Comparison of ENCODE assay signal across 8 mouse cellular contexts in the genomic region with DNA sequence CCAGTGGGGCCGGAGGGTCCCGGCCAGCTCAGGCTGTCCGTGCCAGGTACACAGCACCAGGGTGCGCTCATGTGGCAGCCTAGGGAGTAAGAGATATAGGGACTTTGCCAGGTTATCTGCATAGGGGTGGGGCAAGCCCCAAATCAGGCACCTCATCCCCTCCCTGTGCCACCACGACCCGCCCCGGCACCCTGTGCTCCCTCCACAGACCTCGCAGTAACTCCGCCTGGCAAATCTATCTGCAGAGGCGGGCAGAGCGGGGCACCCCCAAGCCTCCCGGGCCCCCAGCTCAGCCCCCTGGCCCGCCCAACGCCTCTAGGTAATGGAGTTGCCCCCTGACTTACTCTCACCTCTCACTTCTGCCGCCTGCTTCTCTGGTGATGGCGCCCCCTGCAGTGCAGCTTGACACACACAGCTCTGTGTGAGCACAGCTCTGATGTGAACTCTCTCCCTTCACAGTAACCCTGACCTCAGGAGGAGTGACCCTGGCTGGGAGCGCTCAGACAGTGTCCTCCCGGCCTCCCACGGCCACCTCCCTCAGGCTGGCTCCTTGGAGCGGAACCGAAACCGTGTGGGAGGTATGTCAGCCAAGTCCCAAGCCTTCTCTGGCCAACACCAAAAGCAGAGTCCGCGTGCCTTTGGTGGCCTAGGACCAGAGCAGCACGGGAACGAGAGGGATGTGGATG. TPM values are rescaled to one million over a fixed set of nuclear protein-coding genes. Genes with fewer than 3 reads are reported as not detected.
DNase-seq lines count a peak whose midpoint lies in the region; TF ChIP-seq lines count a peak whose summit lies in the region.

No protein-coding gene starts in this region.

- H3K4me3 ChIP-seq in cerebellum, adult 2 months (replicated peaks; ENCODE audit: insufficient read depth, low read depth, low read length) = no peak overlapping the region
- H3K4me3 ChIP-seq in liver, adult 2 months (ENCODE audit: insufficient read depth, low read depth, low read length) = no peak overlapping the region

- H3K36me3 ChIP-seq in liver, adult 2 months (ENCODE audit: control insufficient read depth, insufficient read depth, low read length) = peaks cover 6% of the 10 kb centered on the region; the same call in 1 of the 2 replicates

- no peaks in the 10 kb centered on the region for H3K4me1 ChIP-seq in cerebellum, adult 2 months (ENCODE audit: control insufficient read depth, insufficient read depth, low read length)
- no peaks in the 10 kb centered on the region for H3K4me1 ChIP-seq in liver, adult 2 months (ENCODE audit: control insufficient read depth, insufficient read depth, low read length)

- H3K27me3 ChIP-seq in cerebellum, adult 2 months (ENCODE audit: control insufficient read depth, insufficient read depth, low read length) = no peaks in the 10 kb centered on the region
- H3K27me3 ChIP-seq in liver, adult 2 months (ENCODE audit: control insufficient read depth, insufficient read depth, low read length) = no peaks in the 10 kb centered on the region

- no peaks in the 10 kb centered on the region for H3K79me2 ChIP-seq in liver, adult 2 months (ENCODE audit: control insufficient read depth, insufficient read depth, low read length)

- no peak for TF ChIP-seq POLR2A in cerebellum, adult 2 months (IDR thresholded peaks at IDR 0.05; ENCODE audit: borderline replicate concordance, insufficient read depth, low read length)
- no peak for TF ChIP-seq POLR2A in liver, adult 2 months (IDR thresholded peaks at IDR 0.05; ENCODE audit: extremely low read depth, insufficient read depth, low read length)

- no peak overlapping the region for H3K27ac ChIP-seq in cerebellum, adult 2 months (ENCODE audit: insufficient read depth, low read length)
- no peak overlapping the region for H3K27ac ChIP-seq in liver, adult 2 months (replicated peaks; ENCODE audit: insufficient read depth, low read depth, low read length)

- peak; percentile 25; the same call in 1 of the 2 replicates for TF ChIP-seq CTCF in cerebellum, adult 2 months (IDR thresholded peaks at IDR 0.05; ENCODE audit: borderline replicate concordance, insufficient read depth, low read depth, low read length)
- peak; percentile 68 for TF ChIP-seq CTCF in liver, adult 2 months (IDR thresholded peaks at IDR 0.05; ENCODE audit: low read depth, low read length)

- DNase-seq in cerebellum, adult 2 months = no peak
- no peak for DNase-seq in cerebellum, adult 9-10 months
- peak; percentile 32 for DNase-seq in ovary, postnatal 36 days (ENCODE audit: low spot score)
- DNase-seq in ovary, adult 18-20 months (ENCODE audit: low spot score) = no peak
- DNase-seq in liver, adult 2 months (ENCODE audit: extremely low read depth, low read depth, low spot score) = no peak
- DNase-seq in thymus, postnatal 36 days = peak; percentile 46 to 49
- DNase-seq in cerebellum, postnatal 4 days (ENCODE audit: low spot score in 2 of 2) = no peak
- DNase-seq in cerebellum, adult 9-11 months = no peak

- 81% methylated on average over 26 of the region's 26 CpGs for WGBS in cerebellum, adult 2 months
- 88% methylated on average over 26 of the region's 26 CpGs for WGBS in liver, adult 2 months

- H3K9ac ChIP-seq in liver, adult 2 months (ENCODE audit: low read depth, low read length) = no peak overlapping the region

RNA-seq across cellular contexts. Expression of gene 4930544D05Rik, which starts 7.1 kb away (rescaled TPM):
- not detected in 2 replicates for polyA plus RNA-seq in cerebellum, adult 2 months (2012; rRNA removed)
- not detected in 2 replicates for total RNA-seq in liver, adult 2 months (2014; rRNA removed)
- polyA plus RNA-seq in liver, adult 2 months (2012; rRNA removed) = not detected in 2 replicates

RNA-seq across cellular contexts. Expression of gene Chrne, which starts 10.5 kb away (rescaled TPM):
- polyA plus RNA-seq in cerebellum, adult 2 months (2012; rRNA removed) = 0.10 and 0.25 TPM in 2 replicates
- total RNA-seq in liver, adult 2 months (2014; rRNA removed) = 0.07 and 0.09 TPM in 2 replicates
- polyA plus RNA-seq in liver, adult 2 months (2012; rRNA removed) = 1.1 and 1.3 TPM in 2 replicates

RNA-seq across cellular contexts. Expression of gene Gp1ba, which starts 30.4 kb away (rescaled TPM):
- polyA plus RNA-seq in cerebellum, adult 2 months (2012; rRNA removed) = not detected in 2 replicates
- total RNA-seq in liver, adult 2 months (2014; rRNA removed) = 0.07 TPM in 1 of 2 replicates, not detected in the other
- 0.09 TPM in 1 of 2 replicates, not detected in the other for polyA plus RNA-seq in liver, adult 2 months (2012; rRNA removed)

RNA-seq across cellular contexts. Expression of gene Rnf167, which starts 38.5 kb away (rescaled TPM):
- polyA plus RNA-seq in cerebellum, adult 2 months (2012; rRNA removed) = 143 and 152 TPM in 2 replicates
- total RNA-seq in liver, adult 2 months (2014; rRNA removed) = 34.3 and 37.7 TPM in 2 replicates
- polyA plus RNA-seq in liver, adult 2 months (2012; rRNA removed) = 68.4 and 75.4 TPM in 2 replicates

RNA-seq across cellular contexts. Expression of gene Slc25a11, which starts 38.8 kb away (rescaled TPM):
- polyA plus RNA-seq in cerebellum, adult 2 months (2012; rRNA removed) = 184 and 191 TPM in 2 replicates
- 108 and 109 TPM in 2 replicates for total RNA-seq in liver, adult 2 months (2014; rRNA removed)
- polyA plus RNA-seq in liver, adult 2 months (2012; rRNA removed) = 113 and 118 TPM in 2 replicates

Comparison
In these comparisons a context has a peak if more than half of its experiments do, and no peak if none do; other contexts are left out.
1. DNase-seq: peak in ovary, postnatal 36 days (single experiment) and thymus, postnatal 36 days (2 of 2); none in cerebellum, adult 2 months (0 of 2), cerebellum, adult 9-10 months (single experiment), ovary, adult 18-20 months (single experiment), liver, adult 2 months (single experiment), cerebellum, postnatal 4 days (0 of 2) and cerebellum, adult 9-11 months (single experiment).